ENCODE assay signal across 10 mouse cellular contexts in genomic region chr7:142440657-142441114, GRCm38 (mm10). TPM values are rescaled to one million over a fixed set of nuclear protein-coding genes. Genes with fewer than 3 reads are reported as not detected.
A peak's percentile ranks its signal among the peaks of the same experiment; 100 is the strongest.
DNase-seq lines count a peak whose midpoint lies in the region; ATAC-seq and TF ChIP-seq lines count a peak whose summit lies in the region.
"Had no signal": no experiment of that assay in that cellular context is flagged by ENCODE, and none has a peak within 500 bp of the region (broad histone marks: within the 10 kb centered on the region; RNA-seq: fewer than 3 reads in every experiment).

No protein-coding gene starts in this region.

- H3K27ac ChIP-seq in cerebellum, adult 2 months (ENCODE audit: insufficient read depth, low read length): no peak overlapping the region
- no peak overlapping the region for H3K27ac ChIP-seq in midbrain, embryonic 14.5 days (replicated peaks; ENCODE audit: low read depth, low read length)

- no peak overlapping the region for H3K4me3 ChIP-seq in cerebellum, adult 2 months (replicated peaks; ENCODE audit: insufficient read depth, low read depth, low read length)
- H3K4me3 ChIP-seq in C2C12 (ENCODE audit: insufficient read depth, poor library complexity, severe bottlenecking): no peak overlapping the region
- H3K4me3 ChIP-seq in midbrain, embryonic 14.5 days (replicated peaks; ENCODE audit: low read depth, low read length): no peak overlapping the region

- 89% methylated on average over 5 of the region's 5 CpGs for WGBS in cerebellum, adult 2 months
- WGBS in midbrain, embryonic 14.5 days: 48% methylated on average over 5 of the region's 5 CpGs

- no peak overlapping the region for H3K4me2 ChIP-seq in midbrain, embryonic 14.5 days (ENCODE audit: low read length)

- 0 out of 2 replicates have a peak, but pooled peaks have one; percentile 43 for ATAC-seq in midbrain, embryonic 14.5 days (ENCODE audit: low FRiP score, low TSS enrichment)

- H3K79me2 ChIP-seq in C2C12 (ENCODE audit: control insufficient read depth, insufficient read depth): no peaks in the 10 kb centered on the region

- no peaks in the 10 kb centered on the region for H3K9me3 ChIP-seq in midbrain, embryonic 14.5 days (ENCODE audit: control insufficient read depth, low read length)
- H3K9me3 ChIP-seq: G1E had no signal

- H3K27me3 ChIP-seq in cerebellum, adult 2 months (ENCODE audit: control insufficient read depth, insufficient read depth, low read length): no peaks in the 10 kb centered on the region
- H3K27me3 ChIP-seq in C2C12 (ENCODE audit: control insufficient read depth, insufficient read depth, insufficient read length): no peaks in the 10 kb centered on the region
- H3K27me3 ChIP-seq in midbrain, embryonic 14.5 days (ENCODE audit: control insufficient read depth, insufficient read depth, low read length): no peaks in the 10 kb centered on the region

- H3ac ChIP-seq in C2C12 (ENCODE audit: control insufficient read depth, insufficient read length, low read depth): no peak overlapping the region

- H3K79me3 ChIP-seq in C2C12 (ENCODE audit: low read depth): no peaks in the 10 kb centered on the region

- no peak for TF ChIP-seq POLR2A in cerebellum, adult 2 months (IDR thresholded peaks at IDR 0.05; ENCODE audit: borderline replicate concordance, insufficient read depth, low read length)

- peaks cover 9% of the 10 kb centered on the region for H3K4me1 ChIP-seq in cerebellum, adult 2 months (ENCODE audit: control insufficient read depth, insufficient read depth, low read length)
- no peaks in the 10 kb centered on the region for H3K4me1 ChIP-seq in midbrain, embryonic 14.5 days (ENCODE audit: control insufficient read depth, insufficient read depth, low read length)

- H3K9ac ChIP-seq in midbrain, embryonic 14.5 days (replicated peaks; ENCODE audit: low read length): no peak overlapping the region

- no peak for DNase-seq in cerebellum, adult 2 months
- DNase-seq in cerebellum, adult 11-12 months: no peak
- DNase-seq in embryo, embryonic 11.5 days (ENCODE audit: low read depth, low spot score): peak; percentile 61
- peak; percentile 65 for DNase-seq in heart, adult 8-10 months (ENCODE audit: low spot score)
- peak; percentile 53 to 55 for DNase-seq in layer of hippocampus, postnatal 14 days (ENCODE audit: low spot score in 2 of 2)
- DNase-seq in midbrain, embryonic 14.5 days: peak; percentile 79
- DNase-seq in thymus, postnatal 25 days: peak; percentile 78

- TF ChIP-seq CTCF in cerebellum, adult 2 months (IDR thresholded peaks at IDR 0.05; ENCODE audit: borderline replicate concordance, insufficient read depth, low read depth, low read length): peak; percentile 57
- peak; percentile 69 for TF ChIP-seq CTCF in C2C12 (IDR thresholded peaks at IDR 0.05; ENCODE audit: control insufficient read depth, insufficient read depth, insufficient read length)

- H3K36me3 ChIP-seq in C2C12 (ENCODE audit: control insufficient read depth, insufficient read depth): no peaks in the 10 kb centered on the region
- H3K36me3 ChIP-seq in midbrain, embryonic 14.5 days (ENCODE audit: control insufficient read depth, insufficient read depth, low read length): no peaks in the 10 kb centered on the region
- H3K36me3 ChIP-seq: G1E had no signal

TF ChIP-seq in C2C12, 6 proteins besides CTCF, POLR2A, EP300 and RAD21:
- TF ChIP-seq CEBPB (IDR thresholded peaks at IDR 0.05; ENCODE audit: low read depth) (no peak), USF1 (IDR thresholded peaks at IDR 0.05; ENCODE audit: low read depth) (no peak), MAX (IDR thresholded peaks at IDR 0.05) (no peak), FOSL1 (IDR thresholded peaks at IDR 0.05; ENCODE audit: insufficient read depth, low read length, poor library complexity, severe bottlenecking) (no peak), MYOG (IDR thresholded peaks at IDR 0.05; ENCODE audit: control insufficient read depth, extremely low read depth, insufficient read length) (no peak), MYOD1 (IDR thresholded peaks at IDR 0.05; ENCODE audit: control insufficient read depth, insufficient read length, low read depth) (no peak)

RNA-seq across cellular contexts. Expression of gene Tnni2, which starts 0.9 kb away (rescaled TPM):
- polyA plus RNA-seq in cerebellum, adult 2 months (2012; rRNA removed): 0.52 TPM in 1 of 2 replicates, not detected in the other
- 7.5 TPM for polyA plus RNA-seq in C2C12 (2012; fragmentation: generic; extraction: Trizol)
- 1 to 10 TPM; 5.1 to 10.0 (median 7.8) TPM for total RNA-seq in heart, adult 8-10 months (2022)
- under 1 TPM in 1 of 2 experiments, not detected in 1; 0.37 TPM for total RNA-seq in layer of hippocampus, postnatal 14 days (2021)
- polyA plus RNA-seq in midbrain, embryonic 14.5 days (2014; fragmentation: Nextera tagmentation; extraction: Ambion mirVana): not detected in 2 replicates

RNA-seq across cellular contexts. Expression of gene Syt8, which starts 6.0 kb away (rescaled TPM):
- not detected in 2 replicates for polyA plus RNA-seq in cerebellum, adult 2 months (2012; rRNA removed)
- 0.07 TPM for polyA plus RNA-seq in C2C12 (2012; fragmentation: generic; extraction: Trizol)
- under 1 TPM in 1 of 4 experiments, not detected in 3; 0.25 TPM for total RNA-seq in heart, adult 8-10 months (2022)
- total RNA-seq in layer of hippocampus, postnatal 14 days (2021): not detected
- not detected in 2 replicates for polyA plus RNA-seq in midbrain, embryonic 14.5 days (2014; fragmentation: Nextera tagmentation; extraction: Ambion mirVana)
- total RNA-seq: left cerebral cortex, postnatal 10 days had no signal
- polyA plus RNA-seq: G1E had no signal

RNA-seq across cellular contexts. Expression of gene Lsp1, which starts 19.9 kb away (rescaled TPM):
- 4.2 and 5.9 TPM in 2 replicates for polyA plus RNA-seq in cerebellum, adult 2 months (2012; rRNA removed)
- polyA plus RNA-seq in C2C12 (2012; fragmentation: generic; extraction: Trizol): 96.1 TPM
- 10 to 100 TPM; 24.0 to 40.3 (median 31.7) TPM for total RNA-seq in heart, adult 8-10 months (2022)
- 1 to 10 TPM; 4.2 to 4.7 TPM for total RNA-seq in layer of hippocampus, postnatal 14 days (2021)
- 2.7 and 8.0 TPM in 2 replicates for polyA plus RNA-seq in midbrain, embryonic 14.5 days (2014; fragmentation: Nextera tagmentation; extraction: Ambion mirVana)

RNA-seq across cellular contexts. Expression of gene Ctsd, which starts 52.8 kb away (rescaled TPM):
- 401 and 405 TPM in 2 replicates for polyA plus RNA-seq in cerebellum, adult 2 months (2012; rRNA removed)
- polyA plus RNA-seq in C2C12 (2012; fragmentation: generic; extraction: Trizol): 384 TPM
- total RNA-seq in heart, adult 8-10 months (2022): 1,000 to 10,000 TPM; 1,038 to 1,126 (median 1,089) TPM
- total RNA-seq in layer of hippocampus, postnatal 14 days (2021): 100 to 1,000 TPM; 304 to 345 TPM
- 208 and 229 TPM in 2 replicates for polyA plus RNA-seq in midbrain, embryonic 14.5 days (2014; fragmentation: Nextera tagmentation; extraction: Ambion mirVana)

RNA-seq across cellular contexts. Expression of gene Tnnt3, which starts 58.0 kb away (rescaled TPM):
- 0.39 and 0.65 TPM in 2 replicates for polyA plus RNA-seq in cerebellum, adult 2 months (2012; rRNA removed)
- 6.8 TPM for polyA plus RNA-seq in C2C12 (2012; fragmentation: generic; extraction: Trizol)
- 10 to 100 TPM in 1 of 4 experiments, 1 to 10 TPM in 3; 7.6 to 13.6 (median 9.6) TPM for total RNA-seq in heart, adult 8-10 months (2022)
- total RNA-seq in layer of hippocampus, postnatal 14 days (2021): under 1 TPM; 0.92 to 0.95 TPM
- polyA plus RNA-seq in midbrain, embryonic 14.5 days (2014; fragmentation: Nextera tagmentation; extraction: Ambion mirVana): 1.1 TPM in 1 of 2 replicates, not detected in the other
- total RNA-seq: G1E; left cerebral cortex, postnatal 10 days had no signal
- polyA plus RNA-seq: G1E had no signal

Comparison
In these comparisons a context has a peak if more than half of its experiments do, and no peak if none do; other contexts are left out.
1. DNase-seq: peak in embryo, embryonic 11.5 days (single experiment), heart, adult 8-10 months (single experiment), layer of hippocampus, postnatal 14 days (2 of 2), midbrain, embryonic 14.5 days (single experiment) and thymus, postnatal 25 days (single experiment); none in cerebellum, adult 2 months (0 of 2) and cerebellum, adult 11-12 months (single experiment).
2. RNA of gene Lsp1, which starts 19.9 kb away (polyA plus RNA-seq): 96.1 TPM in C2C12 (single experiment); 2.7 to 8.0 TPM in midbrain, embryonic 14.5 days and 4.2 to 5.9 TPM in cerebellum, adult 2 months; every median in the first group is over 10 times any median in the second.